Mouse (Mus musculus): ENCODE data around the gene Cenpn.

Gene Cenpn

DNA sequence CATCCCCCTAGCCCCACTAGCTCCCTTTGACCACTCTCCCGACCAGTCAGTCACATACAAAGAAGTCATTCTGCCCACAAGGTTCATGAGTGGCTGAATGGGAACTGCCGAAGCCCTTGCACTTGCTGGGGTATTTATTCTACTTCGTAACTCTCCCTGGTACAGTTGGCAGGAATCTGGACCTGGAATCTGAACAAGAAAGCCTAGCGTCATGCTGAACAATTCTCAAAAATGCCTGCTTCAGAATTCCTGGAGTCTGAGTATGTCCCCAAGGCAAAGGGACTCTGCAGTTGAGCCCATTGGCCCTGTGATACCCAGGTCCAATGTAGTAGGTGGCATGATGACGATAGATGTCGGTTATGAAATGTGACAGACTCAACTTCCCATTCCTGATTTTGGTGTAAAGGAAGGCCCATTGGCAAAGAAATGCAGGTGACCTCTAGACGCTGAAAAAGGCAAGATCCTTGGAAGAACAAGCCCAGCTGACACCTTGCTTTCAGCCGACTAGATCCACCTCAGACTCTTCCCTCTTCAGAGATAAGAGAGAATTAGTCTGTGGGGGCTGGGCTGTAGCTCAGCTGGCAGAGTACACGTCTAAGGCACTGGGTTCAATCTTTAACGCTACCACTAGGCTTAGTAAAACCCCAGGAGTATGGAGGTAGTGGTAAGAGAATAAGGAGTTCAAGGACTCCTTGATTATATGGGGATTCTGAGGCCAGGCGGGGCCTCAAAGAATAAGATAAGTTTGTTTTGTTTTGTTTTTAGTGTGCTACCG is 20.9 kb downstream of the Cenpn start:
- WGBS, result 60% methylated on average over 12 of the region's 12 CpGs

DNA sequence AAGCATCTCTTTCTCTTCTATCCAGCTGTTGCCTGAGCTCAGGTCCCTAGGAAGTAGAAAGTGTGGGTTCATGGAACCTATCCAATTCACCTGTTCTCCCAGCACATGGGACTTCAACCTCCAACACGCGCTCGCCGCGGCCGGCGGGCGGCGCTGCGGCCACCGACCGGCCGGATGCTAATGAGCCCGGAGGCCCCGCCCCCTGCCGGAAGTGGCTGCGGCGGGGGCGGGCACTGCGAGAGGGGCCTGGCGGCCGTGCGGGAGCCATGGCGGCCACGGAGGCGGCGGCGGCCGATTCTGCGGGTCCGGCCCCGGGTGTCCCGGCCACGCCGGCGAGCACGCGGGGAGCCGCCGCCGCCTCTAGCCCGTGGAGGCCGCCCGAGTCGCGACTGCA is 21.6 kb downstream of the Cenpn start, which contains the start of gene Atmin:
Atmin (plus strand) TSS at position 233 of the 394 bp plus-strand sequence.
- WGBS, result under 1% methylated on average over 46 of the region's 46 CpGs

DNA sequence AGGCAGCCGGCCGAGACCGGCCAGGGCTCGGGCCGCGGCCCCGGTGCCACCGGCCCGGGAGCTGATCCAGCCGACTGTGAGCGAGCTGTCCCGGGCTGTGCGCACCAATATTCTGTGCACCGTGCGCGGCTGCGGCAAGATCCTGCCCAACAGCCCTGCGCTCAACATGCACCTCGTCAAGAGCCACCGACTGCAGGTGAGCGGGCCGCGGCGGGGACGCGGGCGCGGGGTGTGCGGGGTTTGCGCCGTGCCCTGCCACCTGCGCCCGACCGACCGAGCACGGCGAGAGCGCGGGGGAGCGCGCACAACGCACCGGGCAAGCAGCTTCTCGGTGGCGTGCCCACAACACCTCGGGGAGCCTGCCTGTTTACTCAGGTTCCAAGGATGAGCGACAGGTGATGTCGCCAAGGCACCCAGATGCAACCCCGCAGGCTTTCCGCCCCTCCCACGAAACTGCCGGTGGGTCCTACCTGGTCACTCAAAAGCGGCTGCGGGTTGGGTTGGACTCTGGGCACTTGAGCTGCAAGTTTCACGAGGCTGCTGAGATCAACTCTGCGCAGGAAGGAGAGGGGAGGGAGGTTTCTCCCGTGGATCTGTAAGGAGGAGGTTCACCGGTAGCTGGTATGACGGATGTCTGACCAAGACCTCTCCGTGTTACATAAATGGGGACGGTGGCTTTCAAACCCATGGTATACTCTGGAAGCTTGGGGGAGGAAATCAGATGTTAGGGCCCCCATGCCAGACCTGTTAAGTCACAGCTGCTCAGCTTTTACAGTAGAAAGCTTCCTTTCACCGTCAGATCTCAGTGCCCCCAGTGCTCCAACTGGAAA is 22.2 kb downstream of the Cenpn start:
- WGBS, result under 1% methylated on average over 62 of the region's 62 CpGs

DNA sequence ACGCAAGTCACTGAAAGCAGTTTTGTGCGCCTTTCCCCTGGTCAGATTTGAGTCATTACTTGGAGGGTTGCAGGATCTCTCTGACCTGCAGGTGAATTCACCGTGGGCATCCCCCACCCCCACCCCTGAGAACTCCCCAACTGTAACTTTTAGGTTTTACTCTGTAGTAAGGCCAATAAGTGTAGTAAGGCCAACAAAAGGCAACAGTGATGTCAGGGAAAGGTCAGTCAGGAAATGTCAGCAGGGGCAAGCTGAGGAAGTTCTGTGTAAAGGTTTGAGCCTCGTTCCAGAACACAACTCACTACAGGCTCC is 22.8 kb downstream of the Cenpn start:
- WGBS, result 8% methylated on average over 4 of the region's 4 CpGs

DNA sequence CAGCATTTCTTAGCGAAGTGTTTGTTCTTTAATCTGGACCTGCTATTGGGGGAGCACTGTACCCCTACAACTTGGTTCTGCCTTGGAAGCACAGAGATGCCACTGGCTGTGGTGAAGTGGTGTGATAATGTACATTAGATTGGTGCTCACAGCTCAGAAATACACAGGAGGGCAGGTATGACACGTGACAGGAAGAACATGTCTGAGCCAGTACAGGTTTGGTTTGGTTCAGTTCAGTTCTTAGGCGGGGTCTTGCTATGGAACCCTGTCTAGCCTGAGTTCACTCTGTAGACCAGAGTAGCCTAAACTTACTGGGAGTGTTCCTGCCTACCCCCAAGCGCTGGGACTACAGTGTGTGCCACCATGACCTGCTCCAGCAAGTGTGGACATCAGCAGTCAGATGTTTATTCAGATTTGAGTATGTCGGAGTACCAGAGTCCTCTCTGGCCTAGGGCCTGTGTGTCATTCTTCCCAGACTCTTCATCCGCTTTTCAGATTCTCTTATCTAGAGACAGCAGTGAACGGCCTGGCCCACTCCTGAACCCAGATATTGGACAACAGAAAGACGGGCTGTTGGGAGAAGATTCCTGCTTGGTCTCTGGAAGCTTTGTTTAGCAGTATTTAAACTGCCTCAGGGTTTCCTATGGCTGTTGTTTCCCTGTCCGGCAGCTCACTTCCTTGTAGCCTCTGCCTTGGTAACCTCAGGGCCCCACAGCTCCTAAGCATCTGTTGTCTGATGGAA is 23.8 kb downstream of the Cenpn start:
- 87% methylated on average over 9 of the region's 9 CpGs for WGBS

DNA sequence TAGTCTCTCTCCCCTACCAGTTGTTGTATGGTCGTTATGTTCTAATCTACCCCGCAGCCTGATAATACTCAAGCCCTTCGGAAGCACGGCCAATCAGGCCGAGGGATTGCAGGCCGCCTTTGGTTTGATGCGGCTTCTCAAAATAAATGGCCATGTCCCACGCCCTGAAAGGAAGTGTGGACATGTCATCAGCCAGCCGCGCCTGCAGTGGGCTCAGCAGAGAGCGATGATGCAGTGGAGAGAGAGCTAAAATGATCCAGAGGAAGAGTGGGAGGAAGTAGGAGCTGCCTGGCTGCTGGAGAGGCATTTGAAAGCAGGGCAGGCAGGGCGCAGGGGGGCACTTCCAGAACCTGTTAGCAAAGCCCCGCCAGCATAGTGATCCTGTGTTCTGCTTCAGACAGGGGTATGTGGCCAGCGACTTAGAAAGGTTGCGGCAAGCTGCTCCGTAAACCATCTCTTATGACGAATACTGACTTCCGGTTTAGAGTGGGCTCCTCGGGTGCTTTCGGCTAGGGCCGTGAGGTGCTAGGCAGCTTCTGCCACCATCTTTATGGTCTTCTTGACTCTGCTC is 24.8 kb downstream of the Cenpn start:
- WGBS, result 43% methylated on average over 21 of the region's 21 CpGs

- 69% methylated on average over 6 of the region's 6 CpGs for WGBS
These were observed 25.3 kb downstream of the Cenpn start for GRCm38 (mm10) chr8:116946851-116947250.

- 88% methylated on average over 7 of the region's 7 CpGs for WGBS
These were observed 26.1 kb downstream of the Cenpn start for GRCm38 (mm10) chr8:116947589-116947988.

GRCm38 (mm10) chr8:116951369-116951768 is 29.8 kb downstream of the Cenpn start:
- WGBS, result 59% methylated on average over 5 of the region's 5 CpGs

GRCm38 (mm10) chr8:116951778-116952177 is 30.2 kb downstream of the Cenpn start:
- 82% methylated on average over 2 of the region's 2 CpGs for WGBS

- 84% methylated on average over 8 of the region's 8 CpGs for WGBS
These were observed 30.9 kb downstream of the Cenpn start for GRCm38 (mm10) chr8:116952428-116952827.

DNA sequence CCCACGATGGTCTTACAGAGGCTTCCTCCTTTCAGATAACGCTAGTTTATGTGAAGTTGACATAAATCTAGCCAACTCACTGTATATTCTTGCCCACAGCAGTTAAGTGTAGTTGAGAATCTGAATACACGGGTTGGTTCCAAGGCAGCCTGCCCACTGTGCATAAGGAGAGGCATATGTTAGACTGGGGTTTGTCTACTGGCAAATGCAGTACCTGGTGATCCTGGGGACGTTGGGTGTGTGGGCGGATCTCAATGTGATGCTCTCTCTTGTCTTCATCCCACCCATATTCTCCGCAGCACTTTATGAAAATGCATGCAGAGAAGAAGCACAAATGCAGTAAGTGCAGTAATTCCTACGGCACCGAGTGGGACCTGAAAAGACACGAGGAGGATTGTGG is 32.9 kb downstream of the Cenpn start:
- 49% methylated on average over 9 of the region's 9 CpGs for WGBS

GRCm38 (mm10) chr8:116969531-116969930 is 48.0 kb downstream of the Cenpn start:
- whole genome bisulfite sequencing, result 86% methylated on average over 6 of the region's 6 CpGs

- WGBS, result 59% methylated on average over 5 of the region's 5 CpGs
These were observed 53.5 kb downstream of the Cenpn start for GRCm38 (mm10) chr8:116975066-116975465.

GRCm38 (mm10) chr8:116975606-116976005 is 54.1 kb downstream of the Cenpn start:
- 65% methylated on average over 5 of the region's 5 CpGs for WGBS

GRCm38 (mm10) chr8:116978052-116978451 is 56.5 kb downstream of the Cenpn start:
- 17% methylated on average over 8 of the region's 8 CpGs for WGBS

DNA sequence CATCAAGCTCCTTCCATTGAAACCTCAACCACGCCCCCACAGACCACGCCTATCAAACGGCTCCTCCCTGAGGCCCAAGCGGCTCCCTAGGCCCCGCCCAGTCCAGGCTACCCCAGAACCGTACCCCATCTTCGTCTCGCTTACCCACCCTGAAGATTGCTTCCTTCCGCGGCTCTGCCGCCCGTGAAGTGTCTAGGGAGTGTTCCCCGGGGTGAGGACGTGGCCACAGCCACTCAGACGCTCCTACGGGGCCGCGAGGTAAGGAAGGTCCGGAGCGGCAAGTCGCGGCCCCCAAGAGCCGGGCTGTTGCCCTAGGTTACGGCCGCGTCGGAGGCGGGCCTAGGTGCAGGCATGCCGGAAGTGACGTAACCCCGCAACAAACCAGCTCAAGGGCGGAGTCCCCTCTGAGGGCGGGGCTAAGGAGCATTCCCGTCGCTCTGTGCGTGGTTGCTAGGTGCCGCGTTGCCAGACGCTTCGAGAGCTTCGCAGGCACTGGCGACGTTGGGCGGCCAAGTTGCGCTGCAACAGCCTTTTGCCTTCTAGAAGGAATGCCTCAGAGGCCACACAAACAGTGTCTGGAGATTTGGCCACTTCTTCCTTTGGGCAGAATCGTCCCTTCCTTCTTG is 57.2 kb downstream of the Cenpn start, which contains the start of gene 1700030J22Rik:
1700030J22Rik (minus strand) TSS at position 329 of the 626 bp plus-strand sequence.
- under 1% methylated on average over 46 of the region's 46 CpGs for WGBS

GRCm38 (mm10) chr8:116980117-116980516 is 58.6 kb downstream of the Cenpn start:
- WGBS, result 9% methylated on average over 4 of the region's 4 CpGs

GRCm38 (mm10) chr8:116989842-116990241 is 68.3 kb downstream of the Cenpn start:
- WGBS, result 94% methylated on average over 3 of the region's 3 CpGs
